Mouse (Mus musculus): ENCODE measurements at regions not wholly inside any gene's neighbourhood (a gene's known extent, or its start where the extent isn't known, plus 50 kb on each side); places are given as distances from the start of the nearest gene placed in this dataset.

DNA sequence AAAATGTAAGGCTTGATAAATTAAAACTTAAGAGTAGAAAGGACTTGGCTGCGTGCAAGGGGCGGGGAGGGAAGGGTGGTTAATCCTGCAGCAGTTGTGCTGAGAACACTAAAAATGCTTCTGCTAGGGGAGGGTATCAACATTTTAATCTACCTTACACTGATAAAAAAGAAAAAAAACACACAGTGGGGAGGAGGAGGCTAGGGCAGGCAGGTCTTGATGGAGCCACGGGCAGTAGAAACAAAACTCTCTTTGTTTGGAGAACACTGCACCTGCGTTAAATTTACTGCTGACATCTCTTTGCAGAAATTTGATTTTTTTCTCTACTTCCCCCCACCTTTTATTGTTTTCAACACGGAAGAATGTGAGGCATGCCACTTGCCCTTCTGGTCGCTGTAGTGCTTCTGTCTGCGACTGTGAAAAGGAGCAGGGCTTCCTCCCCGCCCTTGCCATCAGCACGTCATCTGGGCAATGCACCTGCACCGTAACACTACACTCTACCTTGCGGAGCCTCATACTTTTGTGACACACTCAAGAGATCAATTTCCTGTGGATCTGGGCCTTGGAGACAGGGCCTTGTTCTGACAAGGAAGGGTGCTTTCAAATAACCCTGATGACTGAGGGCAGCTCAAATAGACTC is 211.7 kb downstream of the Spry2 start:
- no peak for TF ChIP-seq ZNF384 (IDR thresholded peaks at IDR 0.05; ENCODE audit: low read depth, low read length)
- TF ChIP-seq CTCF (conservative IDR thresholded peaks at IDR 0.05 in 1 of 2, IDR thresholded peaks at IDR 0.05 in 1 of 2; ENCODE audit: low read depth in 2 of 2, low read length in 2 of 2) = no peak
- no peak for TF ChIP-seq TCF12 (IDR thresholded peaks at IDR 0.05; ENCODE audit: low read depth, low read length)
- no peak for TF ChIP-seq USF1 (IDR thresholded peaks at IDR 0.05; ENCODE audit: low read depth, low read length)
- TF ChIP-seq JUND (conservative IDR thresholded peaks at IDR 0.05; ENCODE audit: low read depth, low read length) = no peak
- TF ChIP-seq NRF1 (IDR thresholded peaks at IDR 0.05; ENCODE audit: low read depth, low read length) = no peak
- TF ChIP-seq MYC (IDR thresholded peaks at IDR 0.05; ENCODE audit: low read depth, low read length) = no peak
- no peak for TF ChIP-seq POLR2A (IDR thresholded peaks at IDR 0.05; ENCODE audit: low read depth, low read length)
- TF ChIP-seq RAD21 (IDR thresholded peaks at IDR 0.05; ENCODE audit: low read depth, low read length) = no peak
- no peak for TF ChIP-seq RCOR1 (conservative IDR thresholded peaks at IDR 0.05; ENCODE audit: low read depth, low read length)
- no peak for TF ChIP-seq ELF1 (IDR thresholded peaks at IDR 0.05; ENCODE audit: low read depth, low read length)

Measured in CH12.LX (cell line).